Mouse (Mus musculus) olfactory bulb, adult 2 months (tissue): ENCODE data around the gene Cacna2d2.

Experiments used
- CTCF ChIP-seq: fragments of 200-500 bp; IDR thresholded peaks from 2 replicates; pipeline ENCODE4 v1.5.1; 2012; ENCODE audit warnings: low read depth, mild to moderate bottlenecking, low read length, moderate library complexity; ENCODE audit not compliant: insufficient read depth
- POLR2A ChIP-seq: fragments of 200-500 bp; IDR thresholded peaks from 2 replicates; pipeline ENCODE4 v1.6.1; 2012; ENCODE audit warnings: mild to moderate bottlenecking, low read depth, low read length, moderate library complexity; ENCODE audit not compliant: insufficient read depth

- TF ChIP-seq CTCF = no peak
- TF ChIP-seq POLR2A = no peak
Observed at GRCm38 (mm10) chr9:107511436-107511835, 112.0 kb downstream of the Cacna2d2 start.
